Comparison of ENCODE assay signal across 8 mouse cellular contexts in the genomic region with DNA sequence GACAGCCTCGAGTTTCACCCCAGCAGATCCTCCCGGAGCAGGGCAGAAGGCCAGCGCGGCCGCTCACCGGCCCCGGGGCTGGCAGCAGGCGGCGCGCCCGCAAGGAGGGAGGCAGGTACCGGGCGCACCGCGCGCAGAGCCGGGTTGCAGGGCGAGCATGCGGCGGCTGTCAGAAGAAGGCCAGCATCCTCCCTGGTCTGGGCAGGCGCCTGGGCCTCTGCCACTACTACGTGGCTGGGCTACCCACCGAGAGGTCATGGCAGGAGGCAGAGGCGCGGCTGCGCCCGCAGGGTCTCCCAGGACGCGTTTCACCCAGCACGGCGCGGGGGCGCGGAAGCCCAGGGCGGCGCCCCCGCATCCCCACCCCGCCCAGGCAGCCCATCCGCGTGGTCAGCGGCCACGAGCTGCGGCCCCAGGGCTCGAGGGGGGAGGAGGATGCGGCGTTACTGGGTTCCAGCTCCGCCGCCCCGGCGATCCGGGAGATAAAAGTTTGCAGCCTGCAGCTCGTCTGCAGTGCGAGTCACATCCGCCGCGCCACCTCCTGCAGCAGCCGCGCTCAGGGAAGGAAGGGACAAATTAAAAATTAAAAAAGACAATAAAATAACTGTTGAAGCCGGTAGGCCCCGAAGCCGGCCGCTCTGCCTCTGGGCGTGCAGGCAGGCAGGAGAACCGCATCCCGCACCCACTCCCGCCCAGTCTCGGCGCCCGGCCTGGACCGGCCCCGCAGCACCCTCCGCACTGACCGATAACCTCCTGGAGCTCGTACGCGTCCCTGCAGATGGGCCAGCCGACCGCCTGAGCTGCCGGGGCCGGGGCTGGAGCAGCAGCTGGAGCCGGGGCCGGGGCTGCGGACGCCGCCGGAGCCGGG. TPM values are rescaled to one million over a fixed set of nuclear protein-coding genes. Genes with fewer than 3 reads are reported as not detected.
A peak's percentile ranks its signal among the peaks of the same experiment; 100 is the strongest.
DNase-seq lines count a peak whose midpoint lies in the region; ATAC-seq and TF ChIP-seq lines count a peak whose summit lies in the region.

No protein-coding gene starts in this region.

- peak overlapping the region; percentile 93 for H3K27ac ChIP-seq in forebrain, embryonic 12.5 days
- peak overlapping the region; percentile 95 for H3K27ac ChIP-seq in heart, embryonic 15.5 days
- H3K27ac ChIP-seq in kidney, postnatal 0 days: peak overlapping the region; percentile 94
- H3K27ac ChIP-seq in liver, embryonic 11.5 days (ENCODE audit: low read depth, low read length): peak overlapping the region; percentile 70
- H3K27ac ChIP-seq in stomach, embryonic 16.5 days (ENCODE audit: low read length): peak overlapping the region; percentile 90

- no peaks in the 10 kb centered on the region for H3K36me3 ChIP-seq in forebrain, embryonic 12.5 days (replicated peaks)
- H3K36me3 ChIP-seq in heart, embryonic 15.5 days: no peaks in the 10 kb centered on the region
- no peaks in the 10 kb centered on the region for H3K36me3 ChIP-seq in kidney, postnatal 0 days (ENCODE audit: insufficient read depth, low read length)
- no peaks in the 10 kb centered on the region for H3K36me3 ChIP-seq in liver, embryonic 11.5 days (ENCODE audit: control insufficient read depth, insufficient read depth, low read length)
- H3K36me3 ChIP-seq in stomach, embryonic 16.5 days (ENCODE audit: control insufficient read depth, insufficient read depth, low read length): no peaks in the 10 kb centered on the region

- peak; percentile 81 for DNase-seq in brain, adult 2 months (ENCODE audit: low read depth, low spot score)
- DNase-seq in kidney, postnatal 0 days (ENCODE audit: low spot score): peak; percentile 78
- peak; percentile 77 for DNase-seq in liver, embryonic 11.5 days (ENCODE audit: low spot score)

- ATAC-seq in CD4-positive, CD25-positive, alpha-beta regulatory T cell, adult 4 months: peak; percentile 67
- ATAC-seq in forebrain, embryonic 12.5 days (ENCODE audit: low FRiP score): peak; percentile 78
- peak; percentile 34 for ATAC-seq in heart, embryonic 15.5 days (replicated peaks; ENCODE audit: insufficient number of reproducible peaks, insufficient read depth, low FRiP score, low read depth)
- peak; percentile 78 for ATAC-seq in kidney, postnatal 0 days (replicated peaks; ENCODE audit: low FRiP score, low read depth)
- ATAC-seq in liver, embryonic 11.5 days (replicated peaks; ENCODE audit: low FRiP score): peak; percentile 68
- ATAC-seq in monocyte, adult 5-6 weeks (replicated peaks; ENCODE audit: insufficient number of reproducible peaks, low FRiP score, low TSS enrichment, poor library complexity, severe bottlenecking): peak; percentile 38; the same call in 1 of the 2 replicates
- peak; percentile 59 for ATAC-seq in stomach, embryonic 16.5 days (ENCODE audit: insufficient read depth, low FRiP score)

- peaks cover 44% of the 10 kb centered on the region for H3K4me1 ChIP-seq in forebrain, embryonic 12.5 days
- H3K4me1 ChIP-seq in heart, embryonic 15.5 days (replicated peaks): peaks cover 33% of the 10 kb centered on the region
- peaks cover 5% of the 10 kb centered on the region; the same call in 1 of the 2 replicates for H3K4me1 ChIP-seq in kidney, postnatal 0 days (replicated peaks; ENCODE audit: insufficient read depth, low read length)
- peaks cover 4% of the 10 kb centered on the region for H3K4me1 ChIP-seq in liver, embryonic 11.5 days (replicated peaks; ENCODE audit: control insufficient read depth, insufficient read depth, low read length)
- H3K4me1 ChIP-seq in stomach, embryonic 16.5 days (ENCODE audit: control insufficient read depth, insufficient read depth, low read length): no peaks in the 10 kb centered on the region

- peak; percentile 22; the same call in 1 of the 2 replicates for TF ChIP-seq CTCF in kidney, postnatal 0 days (IDR thresholded peaks at IDR 0.05; ENCODE audit: low read depth)

- peak overlapping the region; percentile 95 for H3K4me3 ChIP-seq in forebrain, embryonic 12.5 days (replicated peaks)
- H3K4me3 ChIP-seq in heart, embryonic 15.5 days: peak overlapping the region; percentile 91
- H3K4me3 ChIP-seq in kidney, postnatal 0 days (replicated peaks; ENCODE audit: low read depth, low read length): peak overlapping the region; percentile 74
- H3K4me3 ChIP-seq in liver, embryonic 11.5 days (ENCODE audit: low read depth, low read length): peak overlapping the region; percentile 84
- H3K4me3 ChIP-seq in stomach, embryonic 16.5 days (replicated peaks; ENCODE audit: low read length): peak overlapping the region; percentile 82

- H3K4me2 ChIP-seq in forebrain, embryonic 12.5 days: peak overlapping the region; percentile 70
- peak overlapping the region; percentile 83 for H3K4me2 ChIP-seq in heart, embryonic 15.5 days
- peak overlapping the region; percentile 92 for H3K4me2 ChIP-seq in kidney, postnatal 0 days (ENCODE audit: low read length)
- peak overlapping the region; percentile 95 for H3K4me2 ChIP-seq in liver, embryonic 11.5 days
- peak overlapping the region; percentile 92 for H3K4me2 ChIP-seq in stomach, embryonic 16.5 days (ENCODE audit: low read depth, low read length)

- under 1% methylated on average over 87 of the region's 87 CpGs for WGBS in forebrain, embryonic 12.5 days
- under 1% methylated on average over 82 of the region's 87 CpGs for WGBS in heart, embryonic 15.5 days
- WGBS in kidney, postnatal 0 days: under 1% methylated on average over 86 of the region's 87 CpGs
- whole genome bisulfite sequencing in liver, embryonic 11.5 days: under 1% methylated on average over 84 of the region's 87 CpGs
- under 1% methylated on average over 87 of the region's 87 CpGs for WGBS in stomach, embryonic 16.5 days

- H3K27me3 ChIP-seq in forebrain, embryonic 12.5 days: 0 out of 2 replicates have a peak, but pooled peaks cover 5% of the 10 kb centered on the region
- no peaks in the 10 kb centered on the region for H3K27me3 ChIP-seq in heart, embryonic 15.5 days
- H3K27me3 ChIP-seq in kidney, postnatal 0 days (ENCODE audit: insufficient read depth, low read length): no peaks in the 10 kb centered on the region
- H3K27me3 ChIP-seq in liver, embryonic 11.5 days (replicated peaks; ENCODE audit: control insufficient read depth, insufficient read depth, low read length): peaks cover 29% of the 10 kb centered on the region
- H3K27me3 ChIP-seq in stomach, embryonic 16.5 days (ENCODE audit: control insufficient read depth, insufficient read depth, low read length): no peaks in the 10 kb centered on the region

- no peaks in the 10 kb centered on the region for H3K9me3 ChIP-seq in forebrain, embryonic 12.5 days
- no peaks in the 10 kb centered on the region for H3K9me3 ChIP-seq in heart, embryonic 15.5 days (replicated peaks)
- H3K9me3 ChIP-seq in kidney, postnatal 0 days (replicated peaks; ENCODE audit: low read length): no peaks in the 10 kb centered on the region
- H3K9me3 ChIP-seq in liver, embryonic 11.5 days (ENCODE audit: control insufficient read depth, low read length): no peaks in the 10 kb centered on the region
- no peaks in the 10 kb centered on the region for H3K9me3 ChIP-seq in stomach, embryonic 16.5 days (replicated peaks; ENCODE audit: control insufficient read depth, low read length)

- peak overlapping the region; percentile 93 for H3K9ac ChIP-seq in forebrain, embryonic 12.5 days
- peak overlapping the region; percentile 90 for H3K9ac ChIP-seq in heart, embryonic 15.5 days
- H3K9ac ChIP-seq in kidney, postnatal 0 days (ENCODE audit: low read depth, low read length): peak overlapping the region; percentile 79
- peak overlapping the region; percentile 77 for H3K9ac ChIP-seq in liver, embryonic 11.5 days (ENCODE audit: low read depth, low read length)
- peak overlapping the region; percentile 92 for H3K9ac ChIP-seq in stomach, embryonic 16.5 days (ENCODE audit: low read length)

RNA-seq across cellular contexts. Expression of gene Stk39, which starts 0.9 kb away (rescaled TPM):
- polyA plus RNA-seq in CD4-positive, CD25-positive, alpha-beta regulatory T cell, adult 4 months (2017; shearing (Covaris generic)): 10 to 100 TPM; 10.6 to 13.9 TPM
- polyA plus RNA-seq in forebrain, embryonic 12.5 days (2016; fragmentation: Nextera tagmentation; extraction: Ambion mirVana): 43.6 and 45.8 TPM in 2 replicates
- polyA plus RNA-seq in heart, embryonic 15.5 days (2015; fragmentation: Nextera tagmentation; extraction: Ambion mirVana): 54.8 and 66.2 TPM in 2 replicates
- polyA plus RNA-seq in kidney, postnatal 0 days (2015; fragmentation: Nextera tagmentation; extraction: Ambion mirVana): 26.7 and 29.0 TPM in 2 replicates
- polyA plus RNA-seq in liver, embryonic 11.5 days (2014; fragmentation: Nextera tagmentation; extraction: Ambion mirVana): 7.8 and 9.9 TPM in 2 replicates
- 5.1 to 21.6 TPM (median 5.4 TPM) in 3 replicates for total RNA-seq in monocyte, adult 5-6 weeks (2017)
- polyA plus RNA-seq in stomach, embryonic 16.5 days (2015; fragmentation: Nextera tagmentation; extraction: Ambion mirVana): 8.6 and 9.4 TPM in 2 replicates

Comparison
In these comparisons a context has a peak if more than half of its experiments do, and no peak if none do; other contexts are left out.
1. Peak in every context shown above with its lines: DNase-seq, ATAC-seq, H3K4me3 ChIP-seq and H3K27ac ChIP-seq.